Mouse (Mus musculus) kidney, adult 18-20 months (tissue): ENCODE results near the gene Lman1l.

Experiments
- DNase-seq: peaks from one replicate; pipeline ENCODE4 v3.0.0; 2021

The Lman1l gene

DNA sequence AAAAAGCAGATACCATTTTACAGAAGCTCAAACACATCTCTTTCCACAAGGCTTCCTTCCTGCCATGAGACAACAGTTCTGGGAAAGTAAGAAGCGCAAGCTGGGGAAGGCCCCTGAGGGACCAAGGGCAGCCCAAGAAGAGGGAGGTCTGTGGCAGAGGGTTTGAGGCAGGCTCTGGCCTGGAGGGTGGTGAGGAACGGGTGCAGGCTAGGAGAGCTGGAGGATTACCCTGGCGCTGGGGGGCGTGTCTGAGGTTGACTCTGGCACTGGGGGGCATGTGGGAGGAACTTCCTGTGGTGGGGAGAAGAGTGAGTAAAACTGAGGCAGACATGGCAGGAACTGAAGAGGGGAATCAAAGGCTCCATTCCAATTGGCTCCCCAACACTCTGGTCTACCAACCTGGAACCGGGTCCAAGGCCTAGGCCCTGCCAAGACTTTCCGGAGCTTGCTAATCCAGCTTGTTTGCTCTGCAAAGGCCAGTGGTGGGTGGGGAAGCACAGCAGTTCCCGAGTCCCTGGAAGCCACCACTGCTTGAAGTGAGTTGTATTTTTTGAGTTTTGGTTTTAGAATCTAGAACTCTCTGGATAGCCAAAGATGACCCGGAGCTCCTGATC lies 2.9 kb downstream of the Lman1l start:
- no peak for DNase-seq

DNA sequence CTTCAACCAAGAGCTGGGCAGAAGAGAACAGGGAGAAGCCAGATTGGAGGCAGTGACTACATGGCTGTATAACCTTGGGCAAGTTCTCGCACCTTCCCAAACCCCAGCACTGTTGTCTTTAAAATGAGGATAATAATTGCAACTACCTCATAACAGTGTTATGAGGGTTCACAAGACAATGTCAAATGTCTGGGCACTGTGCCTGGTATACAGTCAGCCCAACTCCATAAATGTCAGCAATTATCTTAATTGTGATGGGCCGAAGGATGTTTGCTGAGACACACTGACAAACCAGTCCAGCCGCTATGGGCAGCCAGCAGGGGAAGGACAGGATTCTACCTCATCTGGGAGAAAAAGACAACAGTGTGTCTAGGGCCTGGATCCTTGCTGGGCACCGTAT lies 5.8 kb downstream of the Lman1l start:
- no peak for DNase-seq

DNA sequence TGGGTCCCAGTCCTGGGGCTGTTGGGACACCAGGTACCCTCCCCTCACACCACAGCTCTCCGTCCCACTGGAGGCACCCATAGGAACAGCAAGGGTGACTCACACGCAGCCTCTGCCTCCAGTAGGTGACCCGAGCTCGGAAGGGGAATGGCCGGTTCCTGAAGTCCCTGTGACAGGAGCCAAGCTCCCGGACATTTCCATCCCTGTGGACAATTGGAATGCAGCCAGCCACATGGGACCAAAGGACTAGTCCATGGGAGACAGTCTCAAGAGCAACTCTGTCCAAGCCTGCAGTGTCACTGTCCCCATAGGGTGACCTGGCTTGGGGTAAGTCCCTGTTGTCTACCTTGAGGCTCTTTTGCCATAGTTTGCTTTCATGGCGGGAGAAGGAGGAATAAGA lies 6.6 kb downstream of the Lman1l start:
- DNase-seq, result no peak

DNA sequence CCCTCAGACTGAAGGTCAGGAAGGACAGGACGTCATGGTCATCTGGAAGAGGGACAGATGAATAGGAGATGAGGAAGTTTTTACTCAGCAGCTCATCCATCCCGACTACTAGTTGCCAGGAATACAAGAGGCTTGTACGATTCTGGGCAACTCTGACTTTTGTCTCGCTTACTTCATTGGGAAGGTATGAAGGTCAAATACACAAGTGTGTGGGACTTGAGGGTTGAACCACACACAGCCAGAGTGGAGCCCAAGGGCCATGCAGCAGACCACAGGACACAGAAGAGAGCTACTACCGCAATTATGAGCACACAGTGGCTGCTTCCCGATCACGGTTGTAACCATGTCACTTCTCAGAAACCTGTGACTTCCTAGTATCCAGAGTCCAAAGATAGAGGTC lies 8.0 kb downstream of the Lman1l start:
- DNase-seq, result no peak

DNA sequence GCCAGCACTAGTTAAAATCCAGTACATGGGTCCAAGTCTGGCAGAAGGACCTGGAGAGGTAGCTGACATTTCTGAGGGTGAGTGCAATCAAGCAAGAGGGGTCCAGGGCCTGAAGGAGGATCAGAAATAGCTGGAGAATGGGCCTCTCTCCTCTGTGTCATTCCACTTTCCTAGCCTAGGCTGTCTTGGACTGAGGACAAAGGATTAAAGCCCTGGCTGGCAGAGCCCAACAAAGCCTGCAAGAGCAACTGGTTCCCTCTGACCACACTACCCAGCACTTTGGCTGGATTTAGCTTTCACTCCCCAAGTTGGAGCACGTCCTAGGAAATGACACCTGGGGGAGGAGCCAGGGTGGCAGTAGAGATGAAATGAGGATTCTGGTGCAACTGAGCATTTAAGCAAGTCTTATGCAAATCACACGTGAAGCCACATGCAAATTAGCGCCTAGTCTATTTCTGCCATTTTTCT lies 10.2 kb downstream of the Lman1l start:
- no peak for DNase-seq

DNA sequence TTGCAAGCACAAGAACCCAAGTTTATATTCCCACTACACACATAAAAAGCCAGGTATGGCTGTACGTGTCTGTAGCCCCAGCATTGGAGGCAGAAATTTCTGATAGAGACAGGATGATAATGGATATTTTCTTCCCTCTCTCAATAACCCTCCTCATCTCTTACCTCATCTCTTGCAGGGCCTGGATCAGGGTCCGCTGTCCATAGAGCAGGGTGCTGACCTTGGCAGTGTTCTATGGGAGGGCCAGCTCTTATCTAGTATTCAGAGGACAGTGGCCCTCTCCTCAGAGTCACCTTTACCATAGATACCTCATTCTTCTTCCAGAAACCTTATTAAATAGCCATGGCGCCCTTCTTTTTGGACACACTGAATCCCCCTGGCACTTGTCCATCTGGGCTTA lies 10.8 kb downstream of the Lman1l start:
- DNase-seq, result no peak

DNA sequence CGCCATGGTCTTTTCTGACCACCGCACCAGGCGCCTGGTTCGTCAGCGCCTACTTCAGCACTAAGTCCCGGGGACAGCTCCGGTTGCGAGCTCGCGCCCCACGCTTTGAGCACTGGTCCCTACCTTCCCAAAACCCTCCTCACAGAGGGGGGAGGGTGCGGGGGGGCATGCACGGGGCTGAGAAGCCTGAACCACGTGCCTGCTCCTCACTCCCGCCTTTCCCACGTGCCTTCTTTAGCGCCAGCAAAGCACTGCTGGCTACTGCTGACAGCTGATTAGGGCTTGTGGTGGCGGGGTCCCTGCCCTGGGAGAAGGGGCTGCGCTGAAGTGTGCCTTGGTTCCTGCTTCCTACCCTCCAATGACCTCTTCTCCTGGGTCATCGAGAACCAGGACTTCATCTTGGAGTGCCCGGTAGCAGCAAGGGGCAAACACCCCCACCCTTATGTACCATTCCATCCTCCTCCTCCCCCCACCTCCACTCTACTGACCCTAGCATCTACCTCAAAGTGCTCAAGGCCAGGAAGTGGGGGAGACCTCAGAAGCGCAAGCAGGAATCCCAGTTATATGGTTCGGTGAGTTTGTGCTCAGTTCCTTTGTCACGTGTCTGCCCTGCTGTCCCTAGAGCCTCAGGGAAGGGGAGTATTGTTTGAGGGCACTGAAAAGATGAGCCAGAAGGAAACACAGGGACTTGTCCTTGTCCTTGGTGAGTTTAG lies 14.3 kb downstream of the Lman1l start, which contains the start of gene Cplx3:
TSS of gene Cplx3 (minus strand) at position 143 of the 713 bp plus-strand sequence.
- peak; percentile 58 for DNase-seq

DNA sequence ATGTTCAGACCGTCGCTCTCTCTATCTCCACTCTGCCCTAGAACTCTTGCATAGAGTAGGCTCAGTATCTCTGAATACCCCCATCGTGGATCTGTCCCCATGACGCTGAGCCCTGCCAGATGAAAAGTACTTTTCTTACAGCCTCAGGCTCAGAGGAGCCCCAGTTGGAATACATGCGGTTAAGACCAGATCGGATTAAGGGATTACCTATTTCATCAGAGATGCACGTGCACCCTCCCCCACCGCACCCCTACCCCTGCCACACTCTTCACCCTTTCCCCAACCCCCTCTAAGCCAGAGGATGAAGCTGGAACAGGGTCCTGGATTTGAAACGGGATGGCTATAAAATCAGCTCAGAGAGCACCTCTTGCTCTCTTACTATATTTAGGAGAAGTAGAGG lies 15.1 kb downstream of the Lman1l start:
- DNase-seq, result no peak

DNA sequence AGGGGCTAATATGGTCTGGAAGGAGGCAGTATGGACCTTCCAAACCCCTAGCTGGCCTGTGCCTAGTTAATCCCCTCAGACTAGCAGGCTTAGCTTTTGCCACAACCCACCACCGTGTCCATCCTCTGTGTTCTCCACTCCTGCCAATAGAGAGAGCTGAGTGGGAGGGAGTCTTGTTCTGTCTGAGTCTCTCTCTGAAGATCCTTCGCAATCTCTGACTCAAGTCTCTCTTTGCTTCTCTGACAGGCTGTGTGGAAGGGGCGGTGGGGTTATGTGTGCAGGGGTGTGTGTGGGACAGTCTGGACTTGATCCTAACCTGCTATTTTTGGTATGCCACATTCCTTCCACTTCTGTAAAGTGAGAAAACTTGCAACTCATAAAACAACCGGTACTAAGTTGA lies 15.7 kb downstream of the Lman1l start:
- DNase-seq, result no peak

DNA sequence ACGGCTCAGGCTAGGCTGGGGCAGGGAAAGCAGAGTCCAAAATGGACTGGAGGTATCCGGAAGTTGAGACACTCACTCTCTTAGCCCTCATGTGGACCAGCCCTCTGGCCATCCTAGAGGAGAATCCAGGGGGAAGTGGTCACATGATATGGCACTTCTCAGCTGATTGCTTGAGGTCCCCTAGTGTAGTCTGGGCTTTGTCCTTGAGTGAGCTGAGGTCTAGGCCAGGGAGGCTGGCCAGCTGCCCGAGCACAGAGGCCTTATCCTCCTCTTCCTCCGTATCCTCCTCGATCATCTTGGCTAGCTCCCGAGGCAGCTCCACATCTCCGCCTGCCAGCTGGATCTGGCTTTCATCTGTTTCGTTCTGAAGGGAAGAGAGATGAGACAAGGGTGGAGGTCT lies 18.5 kb downstream of the Lman1l start:
- DNase-seq, result no peak

DNA sequence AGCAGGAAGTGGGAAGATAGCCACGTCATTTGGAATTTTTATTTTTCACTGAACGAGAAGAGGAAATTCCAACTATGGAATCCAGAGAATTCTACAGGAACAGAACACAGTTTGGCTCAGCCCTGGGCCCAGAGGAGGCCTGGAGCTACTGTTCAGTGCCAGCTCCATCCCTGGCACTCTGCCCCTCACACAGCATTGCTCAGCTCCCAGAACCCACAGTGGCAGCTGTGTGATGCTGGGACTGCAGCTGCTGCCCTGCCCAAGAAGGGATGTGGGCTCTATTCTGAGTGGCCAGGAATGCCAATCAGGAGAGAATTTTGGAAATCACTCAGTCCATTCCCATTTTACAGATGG lies 19.2 kb downstream of the Lman1l start:
- no peak for DNase-seq

DNA sequence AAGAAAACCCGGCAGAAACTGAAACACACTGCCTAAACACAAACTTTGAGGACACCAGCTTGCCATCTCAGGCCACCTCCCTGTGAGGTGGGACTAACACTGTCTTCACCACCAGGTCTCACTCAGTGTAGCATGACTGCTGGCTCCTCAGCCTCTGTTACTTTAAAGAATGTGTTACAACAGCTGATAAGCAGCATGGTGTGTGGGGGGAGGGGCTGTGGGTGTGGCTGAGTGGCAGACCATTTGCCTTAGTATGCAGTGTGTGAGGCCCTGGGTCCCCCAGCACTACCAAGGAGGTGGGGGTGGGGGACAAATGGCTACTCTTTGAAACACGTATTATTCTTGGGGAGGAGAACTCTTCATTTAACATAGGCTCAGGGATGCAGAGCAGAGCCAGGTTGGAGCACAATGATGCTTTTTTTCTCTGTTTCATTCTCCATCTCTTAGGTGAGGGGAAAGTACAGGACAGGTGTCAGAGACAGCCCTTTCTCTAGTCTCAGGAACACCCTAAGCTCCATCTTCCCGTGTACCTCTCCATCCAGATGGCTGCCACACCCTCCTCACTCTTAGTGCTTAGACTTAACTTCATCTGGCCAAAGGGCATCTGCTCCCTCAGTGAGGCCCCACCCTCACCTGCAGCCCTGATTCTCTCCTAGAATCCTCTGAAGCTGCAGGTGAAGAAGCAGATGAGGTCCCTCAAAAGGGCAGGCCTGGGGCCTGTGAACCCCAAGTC lies 19.8 kb downstream of the Lman1l start:
- no peak for DNase-seq

DNA sequence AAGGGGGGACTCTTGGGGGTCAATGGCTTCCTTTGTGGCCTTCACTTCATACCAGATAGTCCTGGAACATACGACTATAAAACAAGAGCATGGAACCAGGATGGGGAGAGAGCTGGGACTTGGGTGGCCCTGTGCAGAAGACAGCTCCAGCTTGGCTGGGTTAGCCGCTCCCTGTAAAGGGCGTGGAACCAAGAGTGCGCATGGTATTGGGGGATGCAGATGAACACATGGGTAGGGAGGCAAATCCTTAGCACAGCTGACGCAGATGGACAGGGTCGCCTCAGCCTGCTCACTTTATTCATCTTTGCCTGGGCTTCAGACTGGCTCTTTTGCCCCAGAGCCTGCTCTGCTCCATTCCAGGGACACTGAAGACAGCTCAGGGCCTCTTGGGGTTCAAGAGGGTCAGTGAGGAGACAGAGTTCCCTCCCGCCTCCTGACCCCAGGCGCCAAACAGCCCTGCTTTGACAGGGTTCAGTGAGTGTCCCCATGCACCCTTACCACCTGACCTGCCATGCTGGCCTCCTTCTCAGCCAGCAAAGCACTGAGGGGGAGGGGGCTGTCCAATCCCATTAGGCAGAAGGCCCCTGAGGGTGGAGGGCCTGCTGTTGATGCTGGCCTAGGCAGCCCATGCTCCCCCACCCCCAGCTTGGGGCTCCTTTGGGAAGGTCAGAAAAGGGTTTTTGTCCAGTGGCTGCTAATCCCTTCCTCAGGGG lies 21.6 kb downstream of the Lman1l start:
- peak; percentile 55 for DNase-seq

DNA sequence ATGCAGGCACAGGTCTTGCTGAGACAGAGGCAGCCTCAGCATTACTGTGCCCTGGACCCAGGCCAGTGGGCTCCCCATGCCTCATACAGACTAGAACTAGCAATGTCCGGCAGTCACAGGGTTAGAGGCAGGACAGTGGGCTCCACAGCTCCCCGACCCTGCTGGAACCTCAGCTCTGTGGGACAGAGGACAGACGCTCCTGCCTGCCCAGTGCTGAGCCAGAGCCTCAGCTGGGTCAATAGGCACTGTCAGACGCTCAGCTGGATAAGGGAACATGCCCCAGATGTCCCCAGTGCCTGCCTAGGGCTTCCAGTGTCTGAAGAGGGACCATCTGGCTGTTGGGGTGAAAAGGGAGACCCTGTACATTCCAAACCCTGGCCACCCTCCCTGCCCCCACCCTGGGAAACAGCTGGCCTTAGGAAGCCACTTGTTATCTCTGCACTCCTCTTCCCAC lies 22.6 kb downstream of the Lman1l start:
- no peak for DNase-seq

DNA sequence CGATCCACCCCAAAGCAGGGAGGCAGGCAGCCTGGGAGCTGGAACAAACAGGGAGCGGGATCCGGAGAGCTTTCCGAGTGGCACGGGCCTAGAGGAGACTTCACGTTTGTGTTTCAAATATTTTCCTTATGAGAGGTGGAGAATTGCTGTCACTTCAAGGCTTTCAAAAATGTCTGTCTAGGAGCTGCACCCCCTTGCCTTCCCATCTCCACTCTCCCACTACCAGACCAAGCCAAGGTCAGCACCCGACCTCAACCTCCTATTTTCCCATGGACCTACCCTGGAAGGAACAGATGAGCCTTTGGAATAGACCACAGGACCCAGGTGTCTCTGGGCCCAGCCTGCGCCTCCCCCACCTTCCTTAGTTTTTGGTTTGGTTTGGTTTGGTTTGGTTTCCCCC lies 23.3 kb downstream of the Lman1l start:
- DNase-seq, result no peak

DNA sequence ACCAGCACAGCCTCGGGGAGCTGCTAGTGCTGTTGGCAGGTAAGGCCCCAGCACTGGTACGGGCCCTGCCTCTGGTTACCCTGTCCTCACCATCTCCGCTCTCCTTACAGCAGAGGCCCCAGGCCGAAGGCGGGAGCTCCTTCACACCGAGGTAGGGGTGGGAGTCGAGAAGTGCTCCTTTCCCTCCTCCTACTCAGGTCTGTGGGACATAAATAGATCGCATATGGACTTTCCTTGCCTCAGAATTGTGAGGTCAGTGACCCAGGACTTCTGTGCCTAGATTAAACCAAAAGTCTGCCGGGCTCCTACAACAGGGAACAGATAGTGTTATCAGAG lies 26.4 kb downstream of the Lman1l start:
- DNase-seq, result no peak

DNA sequence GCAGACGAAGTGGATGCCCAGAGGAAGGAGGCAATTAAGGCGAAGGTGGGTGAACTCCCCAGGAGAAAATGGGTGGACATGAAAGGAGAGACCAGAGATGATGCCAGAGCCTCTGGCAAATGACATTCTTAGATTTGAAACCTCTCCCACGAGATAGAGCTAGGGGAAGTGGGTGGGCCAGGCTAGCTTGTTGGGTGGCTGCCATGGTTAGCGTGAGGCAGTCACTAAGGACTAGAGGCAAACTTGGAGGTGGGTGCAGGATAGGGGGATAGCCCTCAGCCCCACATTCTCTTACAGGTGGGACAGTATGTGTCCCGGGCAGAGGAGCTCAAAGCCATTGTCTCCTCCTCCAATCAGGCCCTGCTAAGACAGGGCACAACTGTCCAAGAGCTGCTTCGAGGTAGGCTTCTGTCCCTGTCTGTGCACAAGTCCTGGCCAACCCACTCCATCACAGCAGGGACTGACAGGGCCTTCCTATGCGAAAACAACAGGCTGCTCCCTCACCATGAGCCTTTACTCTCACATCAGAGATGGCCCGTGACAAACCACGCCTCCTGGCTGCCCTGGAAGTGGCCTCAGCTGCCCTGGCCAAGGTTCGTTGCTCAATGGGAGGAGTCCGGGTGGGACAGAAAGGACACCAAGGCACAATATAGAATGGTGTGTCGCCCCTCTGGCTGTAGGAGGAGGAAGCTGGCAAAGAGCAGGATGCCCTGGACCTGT lies 27.0 kb downstream of the Lman1l start:
- peak; percentile 80 for DNase-seq

DNA sequence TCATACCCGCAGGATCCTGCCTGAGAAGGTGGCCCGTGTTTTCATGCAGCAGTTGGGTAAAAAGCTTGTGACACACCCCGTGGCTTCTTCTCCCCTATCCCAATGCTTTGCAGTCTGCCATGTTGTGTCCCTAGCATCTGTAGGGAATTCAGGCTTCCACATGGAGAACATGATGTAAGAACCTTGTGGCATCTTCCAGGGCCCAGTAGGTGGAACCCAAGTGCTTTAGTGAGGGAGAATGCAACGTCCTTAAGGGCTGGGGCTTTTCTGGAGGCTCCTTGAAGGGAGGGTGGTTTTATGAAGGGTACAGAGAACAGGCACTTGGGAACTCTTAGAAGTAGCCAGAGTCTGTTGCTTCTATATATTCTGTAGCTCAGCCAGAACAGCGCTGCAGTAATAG lies 29.8 kb downstream of the Lman1l start:
- no peak for DNase-seq

DNA sequence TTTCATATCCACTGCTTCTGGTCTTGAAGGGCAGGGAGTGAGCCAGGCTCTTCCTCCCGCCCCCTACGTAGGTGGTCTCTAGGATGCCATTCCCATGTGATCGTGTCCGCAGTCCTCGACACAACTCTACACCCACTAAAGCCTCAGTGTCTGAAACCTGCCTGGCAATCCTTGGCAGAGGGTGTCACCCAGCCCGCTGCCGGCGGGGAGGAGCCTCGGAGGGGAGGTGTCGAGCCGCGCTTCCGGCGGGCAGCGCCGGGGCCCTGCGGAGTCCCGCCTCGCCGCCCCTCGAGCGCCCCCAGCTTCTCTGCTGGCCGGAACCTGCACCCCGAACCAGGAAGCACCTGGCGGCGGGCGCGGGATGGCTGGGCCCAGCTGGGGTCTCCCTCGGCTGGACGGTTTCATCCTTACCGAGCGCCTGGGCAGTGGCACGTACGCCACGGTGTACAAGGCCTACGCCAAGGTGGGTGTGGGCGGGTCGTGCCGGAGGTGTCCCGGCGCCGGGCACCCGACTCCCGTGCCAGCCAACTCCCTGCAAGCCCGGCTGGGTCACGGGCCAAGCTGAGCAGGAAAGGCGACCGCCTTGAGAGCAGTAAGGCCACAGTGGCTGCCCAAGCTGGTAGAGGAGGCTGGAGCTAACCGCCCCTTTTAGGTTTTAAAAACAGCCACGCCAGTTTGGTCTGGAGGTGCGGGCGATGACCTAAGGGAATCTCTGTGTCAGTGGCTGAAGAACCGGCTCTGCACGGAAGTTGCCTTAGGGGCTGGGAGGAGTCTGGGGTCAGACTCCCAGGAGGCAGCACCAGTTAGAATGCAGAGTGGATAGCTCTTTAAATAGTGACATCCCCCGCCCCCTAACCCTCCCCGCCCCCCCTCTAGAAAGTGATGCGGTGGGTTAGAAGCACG lies 31.1 kb downstream of the Lman1l start, which contains the start of gene Ulk3:
TSS of gene Ulk3 (plus strand) at position 229 of the 903 bp plus-strand sequence.
- peak; percentile 89 for DNase-seq

DNA sequence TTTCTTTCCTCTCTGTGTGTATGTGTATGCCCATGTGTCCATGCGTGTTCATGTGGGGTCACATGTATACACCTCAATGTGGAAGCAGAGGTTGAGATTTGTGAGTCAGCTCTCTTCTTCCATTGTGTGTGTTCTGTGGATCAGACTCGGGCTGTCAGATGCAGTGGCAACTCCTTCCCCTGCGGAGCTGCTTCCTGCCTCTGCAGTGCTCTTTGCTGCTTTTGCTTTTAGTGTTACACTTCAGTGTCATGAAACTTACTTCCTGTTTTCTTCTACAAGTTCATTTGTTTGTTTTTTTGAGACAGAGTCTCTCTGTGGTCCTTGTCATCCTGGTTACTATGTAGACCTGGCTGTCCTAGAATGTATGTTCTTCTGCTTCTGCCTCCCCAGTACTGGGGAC lies 35.6 kb downstream of the Lman1l start:
- no peak for DNase-seq

DNA sequence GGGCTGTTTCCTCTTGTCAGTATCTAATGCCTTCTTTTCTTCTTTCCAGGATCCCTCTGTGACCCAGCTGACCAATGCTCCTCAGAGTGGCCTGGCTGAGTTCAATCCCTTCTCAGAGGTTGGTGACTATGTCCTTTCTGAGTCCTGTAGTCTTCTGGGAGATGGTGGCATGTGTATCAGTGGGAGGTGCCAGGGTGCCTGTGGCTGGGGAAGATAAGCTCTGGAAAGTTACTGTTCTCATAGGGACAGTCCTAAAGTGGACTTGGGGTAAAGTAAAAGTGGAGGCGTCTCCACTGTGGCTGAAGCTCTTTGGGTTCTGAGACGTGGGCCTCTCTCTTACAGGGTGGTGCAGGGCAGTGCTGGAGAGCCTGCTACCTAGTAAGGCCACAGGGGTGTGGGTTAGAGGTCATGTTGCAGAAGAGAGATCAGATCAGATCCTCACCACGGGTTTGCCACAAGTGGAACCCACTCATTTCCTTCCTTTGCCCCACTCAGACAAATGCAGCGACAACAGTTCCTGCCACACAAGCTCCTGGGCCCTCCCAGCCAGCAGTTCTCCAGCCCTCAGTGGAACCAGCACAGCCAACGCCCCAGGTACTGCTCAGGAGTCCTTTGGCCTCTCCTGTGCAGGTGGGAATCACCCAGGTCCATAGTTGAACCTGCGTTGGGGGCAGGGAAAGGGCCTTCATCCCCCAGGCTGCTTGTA lies 43.3 kb downstream of the Lman1l start:
- no peak for DNase-seq
